Mouse (Mus musculus) lung, adult 2 months (tissue): ENCODE measurements around the gene Slc4a7. TPM values are rescaled to one million over a fixed set of nuclear protein-coding genes. Genes with fewer than 3 reads are reported as not detected.
A peak's percentile ranks its signal among the peaks of the same experiment; 100 is the strongest.
"Not testable (repeated sequence)": the region's sequence is repeated elsewhere in the genome, so short reads cannot be mapped to it uniquely, and the experiment has no call there.

Experiments used
- DNase-seq: peaks from one replicate; pipeline ENCODE4 v3.0.0; 2022
- H3K4me1 ChIP-seq: fragments of 200-500 bp; 2 replicates; pipeline ENCODE4 v1.6.1; 2011; ENCODE audit warnings: low read length; ENCODE audit not compliant: control insufficient read depth, insufficient read depth
- H3K4me3 ChIP-seq: fragments of 200-500 bp; replicated peaks from 2 replicates; pipeline ENCODE3; 2011; ENCODE audit warnings: low read depth, mild to moderate bottlenecking, control low read depth, low read length; ENCODE audit errors: extremely low read depth
- CTCF ChIP-seq: fragments of 200-500 bp; IDR thresholded peaks from 2 replicates; pipeline ENCODE4 v1.5.1; 2011; ENCODE audit warnings: mild to moderate bottlenecking, low read length, control low read depth; ENCODE audit not compliant: insufficient read depth
- POLR2A ChIP-seq: fragments of 200-500 bp; IDR thresholded peaks from 2 replicates; pipeline ENCODE4 v1.6.1; 2011; ENCODE audit warnings: low read depth, mild to moderate bottlenecking, control low read depth, low read length, borderline replicate concordance; ENCODE audit errors: extremely low read depth
- WGBS: fragments of 180-500 bp; shearing (Covaris S2); methylation state at CpG from one replicate; pipeline ENCODE4 v1.1.7; 2018; 5-methylcytosine and 5-hydroxymethylcytosine counted together
- polyA plus RNA-seq: library from polyadenylated mRNA; depleted of rRNA; stranded (reverse); fragments of >200 nt; gene quantifications from 2 replicates; pipeline ENCODE4 v1.2.3, GENCODE M21; 2012

Gene Slc4a7
- polyA plus RNA-seq, 1 experiment = 2.8 TPM

GRCm38 (mm10) chr14:14799861-14800260, 97.8 kb downstream of the Slc4a7 start:
- no peak for TF ChIP-seq POLR2A
- DNase-seq = no peak
- H3K4me3 ChIP-seq = no peak overlapping the region
- no peaks in the 10 kb centered on the region; the same call in 1 of the 2 replicates for H3K4me1 ChIP-seq
- 36% methylated on average over 5 of the region's 5 CpGs for WGBS

GRCm38 (mm10) chr14:14800332-14800731, 98.3 kb downstream of the Slc4a7 start:
- no peak for TF ChIP-seq CTCF
- TF ChIP-seq POLR2A = no peak
- H3K4me3 ChIP-seq = no peak overlapping the region
- DNase-seq = no peak
- 81% methylated on average over 4 of the region's 4 CpGs for WGBS
- H3K4me1 ChIP-seq = no peaks in the 10 kb centered on the region; the same call in 1 of the 2 replicates

GRCm38 (mm10) chr14:14800810-14801209, 98.7 kb downstream of the Slc4a7 start:
- DNase-seq = no peak
- WGBS = 86% methylated on average over 3 of the region's 3 CpGs
- TF ChIP-seq CTCF = no peak
- no peak for TF ChIP-seq POLR2A
- Histone ChIP-seq H3K4me1 (no peaks in the 10 kb centered on the region; the same call in 1 of the 2 replicates), H3K4me3 (no peak overlapping the region)

- H3K4me1 ChIP-seq, DNase-seq, H3K4me3 ChIP-seq: not testable (repeated sequence)
- WGBS = 78% methylated on average over 2 of the region's 2 CpGs
Measured at GRCm38 (mm10) chr14:14803115-14803514, 101.0 kb downstream of the Slc4a7 start, which contains the start of gene Nek10. Gene Nek10, plus strand, starts transcription at chr14:14803415.

- WGBS = 24% methylated on average over 10 of the region's 10 CpGs
- DNase-seq = no peak
- TF ChIP-seq CTCF = no peak
- no peak for TF ChIP-seq POLR2A
- H3K4me3 ChIP-seq = no peak overlapping the region
- no peaks in the 10 kb centered on the region for H3K4me1 ChIP-seq
Measured at GRCm38 (mm10) chr14:14803921-14804517, 101.9 kb downstream of the Slc4a7 start.

GRCm38 (mm10) chr14:14804518-14805212, 102.6 kb downstream of the Slc4a7 start:
- Histone ChIP-seq H3K4me3 (no peak overlapping the region), H3K4me1 (no peaks in the 10 kb centered on the region)
- DNase-seq = no peak
- 64% methylated on average over 5 of the region's 5 CpGs for WGBS
- TF ChIP-seq POLR2A (no peak), CTCF (no peak)

GRCm38 (mm10) chr14:14832520-14833240, 130.6 kb downstream of the Slc4a7 start:
- Histone ChIP-seq H3K4me3 (no peak overlapping the region), H3K4me1 (no peaks in the 10 kb centered on the region)
- TF ChIP-seq CTCF (no peak), POLR2A (no peak)
- 60% methylated on average over 12 of the region's 12 CpGs for WGBS
- peak; percentile 12 for DNase-seq

GRCm38 (mm10) chr14:14833498-14833897, 131.4 kb downstream of the Slc4a7 start:
- 54% methylated on average over 1 of the region's 1 CpGs for WGBS
- DNase-seq = no peak
- TF ChIP-seq POLR2A (no peak), CTCF (no peak)
- no peak overlapping the region for H3K4me3 ChIP-seq
- H3K4me1 ChIP-seq = no peaks in the 10 kb centered on the region

GRCm38 (mm10) chr14:14834266-14834665, 132.2 kb downstream of the Slc4a7 start:
- no peak overlapping the region for H3K4me3 ChIP-seq
- DNase-seq = no peak
- 75% methylated on average over 2 of the region's 2 CpGs for WGBS

GRCm38 (mm10) chr14:14837627-14838026, 135.5 kb downstream of the Slc4a7 start:
- no peak overlapping the region for H3K4me3 ChIP-seq
- no peak for DNase-seq
- no peaks in the 10 kb centered on the region for H3K4me1 ChIP-seq
- WGBS = 64% methylated on average over 4 of the region's 4 CpGs
- TF ChIP-seq POLR2A (no peak), CTCF (no peak)

More at GRCm38 (mm10) chr14:14834266-14834665, 132.2 kb downstream of the Slc4a7 start:
- TF ChIP-seq POLR2A (no peak), CTCF (no peak)
- no peaks in the 10 kb centered on the region for H3K4me1 ChIP-seq
